Mouse (Mus musculus): ENCODE results near the gene Lrp2.

The Lrp2 gene

GRCm38 (mm10) chr2:69405692-69406091 is 180.2 kb downstream of the Lrp2 start:
- no peak for DNase-seq (ENCODE audit: low spot score in 2 of 2)

- DNase-seq (ENCODE audit: low spot score in 2 of 2), result peak in 1 of 2 experiments; percentile 17
Observed at GRCm38 (mm10) chr2:69402309-69402708, 183.6 kb downstream of the Lrp2 start.

- no peak for DNase-seq (ENCODE audit: low spot score in 2 of 2)
Observed at GRCm38 (mm10) chr2:69401891-69402290, 184.0 kb downstream of the Lrp2 start.

GRCm38 (mm10) chr2:69400866-69401604 is 184.8 kb downstream of the Lrp2 start:
- peak; percentile 11 to 18 for DNase-seq (ENCODE audit: low spot score in 2 of 2)

GRCm38 (mm10) chr2:69396760-69397435 is 189.0 kb downstream of the Lrp2 start:
- DNase-seq (ENCODE audit: low spot score in 2 of 2), result no peak

GRCm38 (mm10) chr2:69395597-69396248 is 190.1 kb downstream of the Lrp2 start:
- DNase-seq (ENCODE audit: low spot score in 2 of 2), result no peak

GRCm38 (mm10) chr2:69393947-69394346 is 191.9 kb downstream of the Lrp2 start:
- no peak for DNase-seq (ENCODE audit: low spot score in 2 of 2)

- DNase-seq (ENCODE audit: low spot score in 2 of 2), result no peak
Observed at GRCm38 (mm10) chr2:69386118-69386871, 199.6 kb downstream of the Lrp2 start.

GRCm38 (mm10) chr2:69382838-69383237 is 203.0 kb downstream of the Lrp2 start:
- no peak for DNase-seq (ENCODE audit: low spot score in 2 of 2)

- DNase-seq (ENCODE audit: low spot score in 2 of 2), result no peak
Observed at GRCm38 (mm10) chr2:69381740-69382139, 204.1 kb downstream of the Lrp2 start.

- no peak for DNase-seq (ENCODE audit: low spot score in 2 of 2)
Observed at GRCm38 (mm10) chr2:69380281-69380680, 205.6 kb downstream of the Lrp2 start, which contains the start of gene Dhrs9. Dhrs9 (plus strand) TSS chr2:69380445.

GRCm38 (mm10) chr2:69379801-69380200 is 206.1 kb downstream of the Lrp2 start:
- DNase-seq (ENCODE audit: low spot score in 2 of 2), result no peak

- DNase-seq (ENCODE audit: low spot score in 2 of 2), result no peak
Observed at GRCm38 (mm10) chr2:69376780-69377179, 209.1 kb downstream of the Lrp2 start.
